Mouse (Mus musculus): ENCODE measurements at regions not wholly inside any gene's neighbourhood (a gene's known extent, or its start where the extent isn't known, plus 50 kb on each side); places are given as distances from the start of the nearest gene placed in this dataset. TPM values are rescaled to one million over a fixed set of nuclear protein-coding genes. Genes with fewer than 3 reads are reported as not detected.

GRCm38 (mm10) chr16:55375922-55376321 is 78.1 kb upstream of the Zpld1 start:
- H3K27ac ChIP-seq (ENCODE audit: low read depth, low read length) = no peak overlapping the region
- 97% methylated on average over 3 of the region's 3 CpGs for WGBS
- H3K36me3 ChIP-seq (ENCODE audit: control insufficient read depth, insufficient read depth, low read length) = no peaks in the 10 kb centered on the region
- ATAC-seq = no peak
- H3K9ac ChIP-seq (ENCODE audit: low read depth, low read length) = no peak overlapping the region
- H3K4me1 ChIP-seq (ENCODE audit: control insufficient read depth, insufficient read depth, low read depth, low read length) = no peaks in the 10 kb centered on the region
- no peaks in the 10 kb centered on the region for H3K9me3 ChIP-seq (ENCODE audit: control insufficient read depth, low read length)
- H3K27me3 ChIP-seq (replicated peaks; ENCODE audit: control insufficient read depth, insufficient read depth, low read length) = no peaks in the 10 kb centered on the region
- no peak overlapping the region for H3K4me2 ChIP-seq (ENCODE audit: low read length)
- no peak overlapping the region for H3K4me3 ChIP-seq (ENCODE audit: low read length)

- Histone ChIP-seq H3K9me3 (ENCODE audit: control insufficient read depth, low read length) (no peaks in the 10 kb centered on the region), H3K4me1 (ENCODE audit: control insufficient read depth, insufficient read depth, low read depth, low read length) (no peaks in the 10 kb centered on the region), H3K9ac (ENCODE audit: low read depth, low read length) (no peak overlapping the region), H3K27me3 (replicated peaks; ENCODE audit: control insufficient read depth, insufficient read depth, low read length) (no peaks in the 10 kb centered on the region), H3K36me3 (ENCODE audit: control insufficient read depth, insufficient read depth, low read length) (no peaks in the 10 kb centered on the region), H3K27ac (ENCODE audit: low read depth, low read length) (no peak overlapping the region), H3K4me3 (ENCODE audit: low read length) (no peak overlapping the region), H3K4me2 (ENCODE audit: low read length) (no peak overlapping the region)
- WGBS = 49% methylated on average over 4 of the region's 4 CpGs
- no peak for ATAC-seq
Observed at GRCm38 (mm10) chr16:55357686-55358085, 59.9 kb upstream of the Zpld1 start.

- Histone ChIP-seq H3K27me3 (replicated peaks; ENCODE audit: control insufficient read depth, insufficient read depth, low read length) (no peaks in the 10 kb centered on the region), H3K27ac (ENCODE audit: low read depth, low read length) (no peak overlapping the region), H3K4me2 (ENCODE audit: low read length) (no peak overlapping the region), H3K9ac (ENCODE audit: low read depth, low read length) (no peak overlapping the region), H3K4me1 (ENCODE audit: control insufficient read depth, insufficient read depth, low read depth, low read length) (no peaks in the 10 kb centered on the region), H3K9me3 (ENCODE audit: control insufficient read depth, low read length) (0 out of 2 replicates have a peak, but pooled peaks cover 4% of the 10 kb centered on the region), H3K36me3 (ENCODE audit: control insufficient read depth, insufficient read depth, low read length) (no peaks in the 10 kb centered on the region), H3K4me3 (ENCODE audit: low read length) (no peak overlapping the region)
- 68% methylated on average over 3 of the region's 3 CpGs for WGBS
- no peak for ATAC-seq
Observed at GRCm38 (mm10) chr16:55356097-55356496, 58.3 kb upstream of the Zpld1 start.

Small RNA genes lying in the stretch of these regions (microRNA-seq; reads per million reads assigned to microRNA genes)
- gene Mir5118 = not detected

All from hindbrain, embryonic 16.5 days (tissue).